Mouse (Mus musculus) adrenal gland (tissue): ENCODE results near the gene Zfyve28.

ENCODE experiments used
- intact Hi-C: fragments of 180-260 bp; cut with DNase I; formaldehyde crosslinking; loops from one replicate; pipeline ENCODE4 v1.15.1; 2025

The Zfyve28 gene

GRCm38 (mm10) chr5:34185051-34185580 is 103.1 kb downstream of the Zfyve28 start:
- intact Hi-C loops: no loop called here

GRCm38 (mm10) chr5:34183976-34184375 is 104.3 kb downstream of the Zfyve28 start:
- intact Hi-C loops: no loop called here

DNA sequence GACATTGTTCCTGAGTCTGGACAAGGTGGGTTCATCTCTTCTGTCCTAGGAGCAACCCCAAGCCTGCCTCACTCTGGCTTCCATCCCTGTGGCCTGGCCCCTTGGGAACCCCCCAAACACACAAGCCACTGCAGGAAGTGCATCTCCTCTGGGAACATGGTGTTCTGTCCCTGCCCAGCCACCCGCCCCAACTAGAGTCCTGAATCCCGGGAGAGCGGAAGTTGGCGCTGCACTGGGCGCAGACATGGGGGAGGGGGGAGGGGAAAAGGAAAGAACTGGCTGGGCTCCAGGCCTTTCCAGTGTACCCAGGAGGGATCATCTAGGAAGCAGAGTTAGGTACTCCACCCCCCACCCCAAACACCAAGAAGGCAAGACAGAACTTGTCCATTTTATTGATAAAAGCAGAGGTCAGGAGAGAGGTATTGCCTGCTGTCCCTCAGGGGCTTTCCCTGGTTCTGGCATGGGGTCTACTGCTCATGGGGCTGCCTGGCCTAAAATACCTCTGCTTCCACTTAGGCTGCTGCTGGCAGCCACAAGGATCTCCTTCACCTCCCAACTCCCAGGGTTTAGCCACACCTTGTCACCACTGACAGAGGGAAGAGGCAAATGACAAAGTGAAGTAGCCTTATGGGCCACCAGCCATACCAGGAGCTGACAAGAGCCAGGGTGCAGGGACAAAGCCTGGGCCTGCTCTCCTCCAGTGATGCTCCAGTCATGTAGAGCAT is 104.9 kb downstream of the Zfyve28 start:
- intact Hi-C loops: no loop called here

GRCm38 (mm10) chr5:34182486-34182885 is 105.8 kb downstream of the Zfyve28 start:
- intact Hi-C loops: no loop called here

- intact Hi-C loops: no loop called here
Observed at GRCm38 (mm10) chr5:34177821-34178220, 110.4 kb downstream of the Zfyve28 start.

GRCm38 (mm10) chr5:34177091-34177490 is 111.2 kb downstream of the Zfyve28 start:
- intact Hi-C loops: no loop called here

GRCm38 (mm10) chr5:34176691-34177090 is 111.6 kb downstream of the Zfyve28 start:
- intact Hi-C loops: no loop called here

DNA sequence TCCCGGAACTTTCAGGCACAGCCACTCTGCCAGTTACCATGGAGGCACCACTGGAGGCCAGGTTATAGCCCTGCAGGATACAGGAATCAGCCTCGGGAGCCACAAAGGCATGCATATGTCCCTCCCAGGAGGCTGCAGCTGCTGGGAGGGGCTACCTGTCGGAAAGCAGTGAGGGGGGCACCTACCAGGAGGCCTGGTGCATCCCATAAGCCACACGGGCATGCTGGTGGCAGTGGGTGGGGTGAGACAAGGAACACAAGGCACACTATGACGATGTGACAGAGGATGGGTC is 112.9 kb downstream of the Zfyve28 start:
- intact Hi-C loops: no loop called here

DNA sequence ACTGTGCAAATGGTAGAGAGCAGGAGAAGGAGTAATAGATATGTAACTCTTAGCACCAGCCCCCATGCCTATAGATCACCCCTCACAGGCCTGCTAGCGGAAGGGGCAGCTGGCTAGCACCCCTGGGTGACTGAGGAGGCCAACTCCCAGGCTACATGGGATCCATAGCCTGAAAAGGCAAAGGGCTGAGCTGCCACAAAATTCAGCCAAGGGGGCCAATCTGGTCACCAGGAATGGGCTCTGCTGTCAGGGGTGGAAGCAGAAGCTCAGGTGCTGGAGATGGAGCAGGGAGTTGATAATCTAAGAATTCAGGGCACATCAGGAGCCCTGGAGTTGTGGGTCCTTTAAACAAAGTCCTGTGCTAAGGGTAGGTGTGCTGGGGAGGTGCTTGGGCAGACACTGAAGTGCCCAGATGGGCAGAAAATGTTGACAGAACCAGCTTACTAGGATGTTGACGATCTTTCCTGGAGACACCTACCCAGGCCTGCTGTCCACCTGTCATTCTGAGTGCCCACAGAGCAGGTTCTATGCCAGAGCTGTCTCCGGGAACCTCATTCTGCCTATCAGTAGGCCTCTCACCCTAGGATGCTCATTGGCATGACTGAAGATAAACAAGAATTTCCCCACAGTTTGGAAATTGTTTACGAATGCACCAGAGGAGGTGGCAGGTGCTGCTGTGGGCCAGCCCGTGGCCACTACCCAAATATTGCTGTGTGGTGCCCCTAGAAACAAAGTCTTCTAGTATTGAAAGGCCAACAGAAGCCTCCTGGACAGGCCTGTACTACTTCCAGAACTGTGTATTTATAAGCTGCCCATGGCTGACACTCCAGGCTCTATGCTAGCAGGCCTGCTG is 113.5 kb downstream of the Zfyve28 start:
- intact Hi-C loops: no loop called here

DNA sequence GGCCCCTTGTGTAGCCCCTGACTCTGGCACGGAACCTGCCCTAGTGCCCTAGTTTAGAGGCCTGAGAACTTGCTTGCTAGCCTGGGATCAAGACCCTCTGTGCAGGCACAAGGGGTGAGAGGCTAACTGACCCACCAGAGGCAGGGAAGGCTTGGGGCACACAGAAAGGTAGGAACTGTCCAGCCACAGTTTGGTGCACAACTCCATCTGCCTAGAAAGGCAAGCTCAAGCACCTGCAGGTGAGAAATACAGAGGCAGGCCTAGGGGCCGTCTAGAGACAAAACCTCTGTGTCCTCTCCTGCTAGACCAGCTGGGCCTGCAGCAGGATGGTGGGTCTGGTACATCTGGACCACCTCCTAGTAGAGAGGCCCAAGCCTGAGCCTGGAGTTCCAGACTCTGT is 114.2 kb downstream of the Zfyve28 start:
- intact Hi-C loops: no loop called here

DNA sequence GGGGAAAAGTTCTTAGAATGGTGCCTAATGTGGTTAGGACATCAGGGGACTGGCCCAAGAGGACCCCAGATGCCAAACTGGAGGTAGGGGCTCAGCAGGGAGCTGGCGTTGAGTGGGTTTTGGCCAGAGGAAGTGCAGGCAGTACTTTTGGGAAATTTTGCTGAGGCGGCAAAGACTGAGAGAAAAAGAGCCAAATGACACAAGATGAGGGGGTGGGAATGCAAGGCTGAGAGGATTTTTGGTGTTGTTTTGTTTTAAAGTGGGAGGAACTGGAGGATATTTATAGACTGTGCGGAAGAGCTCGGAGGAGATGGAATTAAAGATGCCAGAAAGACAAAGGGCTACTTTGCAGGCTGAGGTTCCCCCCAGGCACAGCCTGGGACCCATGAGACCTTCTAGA is 117.5 kb downstream of the Zfyve28 start:
- intact Hi-C loops: no loop called here

GRCm38 (mm10) chr5:34169954-34170353 is 118.3 kb downstream of the Zfyve28 start:
- intact Hi-C loops: no loop called here

GRCm38 (mm10) chr5:34168950-34169891 is 119.0 kb downstream of the Zfyve28 start, which contains the start of the genes Poln and Haus3:
Gene Poln, minus strand, starts transcription at chr5:34169448.
Gene Haus3, minus strand, starts transcription at chr5:34169527.
- intact Hi-C loops: no loop called here

GRCm38 (mm10) chr5:34167857-34168256 is 120.4 kb downstream of the Zfyve28 start:
- intact Hi-C loops: no loop called here

GRCm38 (mm10) chr5:34165793-34166192 is 122.5 kb downstream of the Zfyve28 start:
- intact Hi-C loops: no loop called here

GRCm38 (mm10) chr5:34148476-34148875 is 139.8 kb downstream of the Zfyve28 start:
- intact Hi-C loops: loop anchor here (10.0 kb wide), 1 partner anchor 154 kb away; the partner anchor contains the start of gene Nat8l

DNA sequence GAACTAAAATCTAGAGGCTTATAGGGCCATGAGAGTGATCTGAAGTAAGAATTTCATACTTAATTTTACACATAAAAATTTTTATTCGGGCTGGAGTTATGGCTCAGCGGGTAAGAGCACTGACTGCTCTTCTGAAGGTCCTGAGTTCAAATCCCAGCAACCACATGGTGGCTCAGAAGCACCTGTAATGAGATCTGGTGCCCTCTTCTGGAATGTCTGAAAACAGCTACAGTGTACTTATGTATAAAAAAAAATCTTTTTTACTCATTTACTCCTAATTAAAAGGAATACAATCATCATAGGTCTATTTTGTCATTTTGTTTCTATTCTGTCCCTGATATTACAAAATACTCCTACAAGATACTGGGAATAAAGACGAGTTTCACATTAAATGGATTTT is 140.7 kb downstream of the Zfyve28 start:
- intact Hi-C loops: loop anchor here (10.0 kb wide), 1 partner anchor 153 kb away; the partner anchor contains the start of gene Nat8l
